Mouse (Mus musculus) heart, embryonic 16.5 days (tissue): ENCODE results near the gene Gm9972. TPM values are rescaled to one million over a fixed set of nuclear protein-coding genes. Genes with fewer than 3 reads are reported as not detected.

ENCODE experiments used
- ATAC-seq: fragments of 200-750 bp; cut with Nextera tagmentation; replicated peaks from 2 replicates; pipeline ENCODE4 v1.8.0; 2017; ENCODE audit warnings: moderate number of reproducible peaks; ENCODE audit not compliant: insufficient read depth, low FRiP score; ENCODE audit errors: extremely low read depth
- H3K27ac ChIP-seq: fragments of 300-500 bp; sonication (generic); 2 replicates; pipeline ENCODE4 v1.5.1; 2014; ENCODE audit warnings: mild to moderate bottlenecking, low read length, control low read depth, moderate library complexity
- H3K27me3 ChIP-seq: fragments of 300-500 bp; sonication (generic); 2 replicates; pipeline ENCODE4 v1.6.1; 2014; ENCODE audit warnings: low read length, mixed read lengths; ENCODE audit not compliant: control insufficient read depth, insufficient read depth
- H3K36me3 ChIP-seq: fragments of 300-500 bp; sonication (generic); 2 replicates; pipeline ENCODE4 v1.6.1; 2014; ENCODE audit not compliant: control insufficient read depth, insufficient read depth
- H3K4me1 ChIP-seq: fragments of 300-500 bp; sonication (generic); 2 replicates; pipeline ENCODE4 v1.6.1; 2014; ENCODE audit warnings: low read length, mixed read lengths; ENCODE audit not compliant: control insufficient read depth, insufficient read depth
- H3K4me2 ChIP-seq: fragments of 300-500 bp; sonication (generic); 2 replicates; pipeline ENCODE4 v1.6.1; 2014; ENCODE audit warnings: low read depth, mild to moderate bottlenecking, control low read depth, low read length
- H3K4me3 ChIP-seq: fragments of 300-500 bp; sonication (generic); 2 replicates; pipeline ENCODE4 v1.5.1; 2014; ENCODE audit warnings: mild to moderate bottlenecking, control low read depth, low read length
- H3K9ac ChIP-seq: fragments of 300-500 bp; sonication (generic); 2 replicates; pipeline ENCODE4 v1.6.1; 2014; ENCODE audit warnings: low read length, control low read depth
- H3K9me3 ChIP-seq: fragments of 300-500 bp; sonication (generic); replicated peaks from 2 replicates; pipeline ENCODE4 v1.6.1; 2016; ENCODE audit warnings: low read length; ENCODE audit not compliant: control insufficient read depth
- WGBS: fragments of 180-500 bp; shearing (Covaris S2); extraction: QIAGEN DNeasy Blood & Tissue Kit; methylation state at CpG from one replicate; pipeline ENCODE4 v1.1.7; 2014; 5-methylcytosine and 5-hydroxymethylcytosine counted together
- polyA plus RNA-seq: library from polyadenylated mRNA; unstranded; fragments of >200 nt; fragmentation: Nextera tagmentation; extraction: Ambion mirVana; gene quantifications from 2 replicates; pipeline ENCODE4 v1.2.1, GENCODE M21; 2015

Gm9972 gene
- polyA plus RNA-seq, 1 experiment from 2014 or later, result not detected

DNA sequence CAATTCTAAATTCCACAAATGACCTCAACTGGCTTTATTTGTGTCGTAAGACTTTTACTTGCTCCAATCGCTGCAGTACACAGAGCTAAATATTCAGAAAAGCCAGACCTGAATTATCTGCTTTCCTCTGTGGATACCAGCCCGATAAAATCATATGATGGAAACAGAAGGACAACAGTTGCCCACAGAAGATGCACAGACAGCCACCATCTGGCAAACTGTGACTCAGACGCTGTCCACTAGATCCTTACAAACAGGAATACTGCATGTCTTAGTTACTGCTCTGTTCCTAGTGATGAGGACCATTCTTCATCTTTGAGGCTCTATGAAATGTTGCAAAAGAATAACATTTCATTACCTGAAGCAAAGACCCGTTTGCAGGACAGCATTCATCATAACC lies 19.4 kb downstream of the Gm9972 start:
- Histone ChIP-seq H3K27ac (no peak overlapping the region), H3K4me2 (no peak overlapping the region), H3K9ac (no peak overlapping the region), H3K4me3 (no peak overlapping the region), H3K9me3 (no peaks in the 10 kb centered on the region), H3K27me3 (no peaks in the 10 kb centered on the region), H3K36me3 (no peaks in the 10 kb centered on the region), H3K4me1 (no peaks in the 10 kb centered on the region)
- ATAC-seq, result no peak
- 82% methylated on average over 5 of the region's 5 CpGs for WGBS

DNA sequence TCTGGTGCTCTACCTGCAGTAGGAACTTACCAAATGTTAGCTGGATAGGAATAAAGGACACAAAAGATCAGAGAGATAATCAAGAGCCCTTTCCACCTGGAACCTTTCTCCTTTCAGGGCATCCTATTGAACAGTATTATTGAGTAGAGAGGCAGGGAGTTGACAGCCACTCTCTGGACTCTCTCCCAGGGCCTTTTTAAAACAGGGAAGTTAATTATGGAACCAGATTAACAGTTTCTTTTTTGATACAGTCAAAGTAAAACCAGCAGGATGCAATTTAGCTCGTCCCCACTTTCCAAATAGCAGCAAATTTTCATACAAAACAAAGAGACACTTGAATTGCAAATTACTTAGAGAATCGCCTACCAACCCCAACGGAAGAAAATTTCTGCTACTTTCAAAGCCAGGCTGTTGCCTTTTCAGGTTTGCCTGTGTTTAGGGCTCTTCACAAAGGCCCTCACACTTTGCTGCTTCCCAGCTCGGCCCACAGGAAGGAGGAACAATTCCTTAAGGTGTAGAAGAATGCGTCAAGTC lies 24.0 kb downstream of the Gm9972 start:
- Histone ChIP-seq H3K27me3 (no peaks in the 10 kb centered on the region), H3K9me3 (no peaks in the 10 kb centered on the region), H3K27ac (no peak overlapping the region), H3K36me3 (no peaks in the 10 kb centered on the region), H3K9ac (no peak overlapping the region), H3K4me2 (no peak overlapping the region), H3K4me1 (no peaks in the 10 kb centered on the region), H3K4me3 (no peak overlapping the region)
- WGBS, result 41% methylated on average over 5 of the region's 5 CpGs
- no peak for ATAC-seq

DNA sequence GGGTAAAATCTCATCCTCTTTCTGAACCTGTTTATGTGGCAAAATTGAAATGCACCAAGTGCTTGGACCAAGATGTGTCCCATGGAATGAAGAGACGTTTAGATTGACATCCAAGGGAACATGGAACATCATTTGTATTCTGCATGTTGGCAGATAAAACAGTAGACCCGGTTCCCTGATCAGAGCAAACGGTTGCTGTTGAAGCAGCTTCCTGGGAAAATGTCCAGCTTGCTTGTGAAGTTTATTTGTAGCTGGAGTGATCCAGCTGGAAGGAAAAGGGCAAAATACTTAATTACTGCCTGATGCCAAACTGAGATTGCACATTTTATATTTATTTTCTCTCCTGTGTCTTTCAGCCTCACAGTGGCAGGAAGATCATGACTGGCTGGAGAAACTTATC lies 26.7 kb downstream of the Gm9972 start:
- no peak overlapping the region for H3K27ac ChIP-seq
- no peaks in the 10 kb centered on the region for H3K9me3 ChIP-seq
- no peak for ATAC-seq
- no peaks in the 10 kb centered on the region for H3K27me3 ChIP-seq
- WGBS, result 53% methylated on average over 3 of the region's 3 CpGs
- H3K4me3 ChIP-seq, result no peak overlapping the region
- no peak overlapping the region for H3K4me2 ChIP-seq
- no peaks in the 10 kb centered on the region for H3K4me1 ChIP-seq
- H3K36me3 ChIP-seq, result no peaks in the 10 kb centered on the region
- H3K9ac ChIP-seq, result no peak overlapping the region

DNA sequence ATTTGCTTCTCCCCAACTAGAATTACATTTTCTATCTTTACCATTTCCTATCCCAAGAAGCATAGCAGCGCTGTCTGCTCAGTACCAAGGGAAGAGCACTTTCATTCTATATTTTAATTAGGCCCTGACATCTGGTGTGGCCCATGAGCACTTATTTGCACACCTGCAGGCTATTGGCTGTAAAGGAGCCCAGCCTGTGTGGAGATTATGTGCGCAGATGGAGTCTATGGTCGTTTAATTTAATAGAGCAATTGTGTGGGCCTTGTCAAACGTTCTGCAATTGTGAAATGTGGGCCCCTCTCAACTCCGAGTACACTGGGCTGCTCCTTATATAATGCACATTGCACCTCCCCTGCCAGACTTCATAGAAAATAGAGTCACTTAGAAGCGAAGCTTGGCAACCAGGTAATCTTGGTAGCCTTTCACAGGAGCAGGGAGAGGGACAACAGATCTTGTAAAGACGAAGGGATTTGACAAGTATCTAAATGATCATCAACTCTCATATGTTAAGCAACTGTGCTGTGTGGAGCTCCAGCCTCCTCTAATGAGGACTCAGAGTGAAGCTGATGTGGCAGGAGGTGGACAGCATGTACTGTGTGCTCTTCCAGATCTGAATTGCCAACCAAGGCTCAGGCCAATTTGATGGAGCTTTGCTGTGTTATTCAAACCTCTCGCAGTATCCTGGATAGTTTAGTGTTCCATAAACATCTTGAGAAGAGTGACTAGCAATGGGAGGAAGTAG lies 50.9 kb downstream of the Gm9972 start:
- H3K36me3 ChIP-seq, result no peaks in the 10 kb centered on the region
- H3K27ac ChIP-seq, result no peak overlapping the region
- no peak for ATAC-seq
- H3K4me2 ChIP-seq, result no peak overlapping the region
- H3K9ac ChIP-seq, result no peak overlapping the region
- H3K4me1 ChIP-seq, result no peaks in the 10 kb centered on the region
- no peaks in the 10 kb centered on the region for H3K9me3 ChIP-seq
- 80% methylated on average over 8 of the region's 8 CpGs for WGBS
- H3K27me3 ChIP-seq, result no peaks in the 10 kb centered on the region
- no peak overlapping the region for H3K4me3 ChIP-seq

Other genes starting within 250 kb of the Gm9972 start
- 0.12 and 0.13 TPM in 2 replicates for gene Atp10b, start 114.1 kb downstream of the Gm9972 start, polyA plus RNA-seq